Mouse (Mus musculus) CD4-positive helper T cell, adult 2 months (primary cell): ENCODE results near the gene Evi5l.
A peak's percentile ranks its signal among the peaks of the same experiment; 100 is the strongest.

Experiments
- DNase-seq: peaks from one replicate; pipeline ENCODE4 v3.0.0-alpha.2; 2012; ENCODE audit warnings: low read depth, missing footprints, low spot score

Evi5l gene

DNA sequence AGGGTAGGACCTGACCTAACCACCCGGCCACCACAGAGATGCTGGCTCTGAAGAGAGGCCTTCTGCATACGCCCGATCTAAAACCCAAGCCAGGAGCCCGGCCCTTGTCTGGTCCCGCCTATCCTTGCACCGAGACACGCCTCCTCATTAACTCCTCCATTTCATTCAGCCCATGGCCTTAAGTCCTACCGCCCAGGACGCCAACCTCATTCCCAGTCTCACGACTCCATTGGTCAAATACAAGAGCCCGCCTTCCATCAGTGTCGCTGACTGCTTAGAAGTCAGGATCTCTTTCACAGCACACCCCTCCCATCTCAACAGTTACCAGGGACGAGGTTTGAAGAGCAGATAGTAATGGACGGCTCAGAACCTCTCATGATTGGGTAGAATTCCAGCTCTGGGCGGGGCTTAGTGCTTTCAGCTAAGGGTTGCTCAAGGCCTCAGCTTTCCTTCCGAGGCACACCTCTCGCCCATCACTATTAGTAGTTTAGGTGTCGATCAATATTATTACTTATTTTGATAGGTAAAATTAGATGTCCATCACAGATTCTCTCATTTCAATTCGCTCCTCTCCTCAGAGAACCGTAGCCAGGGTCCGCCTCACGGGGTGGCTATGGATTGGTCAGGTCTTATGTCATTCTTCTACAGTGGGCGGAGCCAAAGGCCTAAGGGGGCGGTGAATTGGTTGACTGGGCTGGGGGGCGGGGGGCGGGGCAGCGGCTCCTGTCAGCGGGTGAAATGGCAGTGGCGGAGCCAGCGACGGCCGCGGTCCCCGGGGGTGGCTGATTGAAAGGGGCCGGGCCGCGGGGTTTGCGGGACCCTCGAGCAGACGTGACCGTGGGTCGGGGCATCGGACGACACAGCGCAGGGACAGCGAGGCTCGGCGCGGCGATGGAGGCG lies at the start of gene Evi5l:
Gene Evi5l, plus strand, starts transcription at position 716 of the 900 bp plus-strand sequence.
- DNase-seq: peak; percentile 99

DNA sequence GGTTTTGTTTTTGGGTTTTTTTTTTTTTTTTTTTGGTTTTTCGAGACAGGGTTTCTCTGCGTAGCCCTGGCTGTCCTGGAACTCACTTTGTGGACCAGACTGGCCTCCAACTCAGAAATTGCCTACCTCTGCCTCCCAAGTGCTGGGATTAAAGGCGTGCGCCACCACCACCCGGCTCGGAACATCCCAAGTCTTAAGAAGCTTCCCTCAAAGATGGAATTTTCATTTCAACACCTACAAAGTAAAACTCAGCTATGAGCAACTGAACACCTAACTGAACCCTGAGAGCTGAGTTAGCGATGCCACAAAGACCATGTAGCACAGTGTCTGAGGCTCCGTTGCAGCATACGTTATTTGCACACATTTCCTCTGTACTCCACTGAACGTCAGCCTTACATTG lies 32.6 kb upstream of the Evi5l start, which contains the start of gene Cd209g:
Gene Cd209g, plus strand, starts transcription at position 301 of the 400 bp plus-strand sequence.
- no peak for DNase-seq

DNA sequence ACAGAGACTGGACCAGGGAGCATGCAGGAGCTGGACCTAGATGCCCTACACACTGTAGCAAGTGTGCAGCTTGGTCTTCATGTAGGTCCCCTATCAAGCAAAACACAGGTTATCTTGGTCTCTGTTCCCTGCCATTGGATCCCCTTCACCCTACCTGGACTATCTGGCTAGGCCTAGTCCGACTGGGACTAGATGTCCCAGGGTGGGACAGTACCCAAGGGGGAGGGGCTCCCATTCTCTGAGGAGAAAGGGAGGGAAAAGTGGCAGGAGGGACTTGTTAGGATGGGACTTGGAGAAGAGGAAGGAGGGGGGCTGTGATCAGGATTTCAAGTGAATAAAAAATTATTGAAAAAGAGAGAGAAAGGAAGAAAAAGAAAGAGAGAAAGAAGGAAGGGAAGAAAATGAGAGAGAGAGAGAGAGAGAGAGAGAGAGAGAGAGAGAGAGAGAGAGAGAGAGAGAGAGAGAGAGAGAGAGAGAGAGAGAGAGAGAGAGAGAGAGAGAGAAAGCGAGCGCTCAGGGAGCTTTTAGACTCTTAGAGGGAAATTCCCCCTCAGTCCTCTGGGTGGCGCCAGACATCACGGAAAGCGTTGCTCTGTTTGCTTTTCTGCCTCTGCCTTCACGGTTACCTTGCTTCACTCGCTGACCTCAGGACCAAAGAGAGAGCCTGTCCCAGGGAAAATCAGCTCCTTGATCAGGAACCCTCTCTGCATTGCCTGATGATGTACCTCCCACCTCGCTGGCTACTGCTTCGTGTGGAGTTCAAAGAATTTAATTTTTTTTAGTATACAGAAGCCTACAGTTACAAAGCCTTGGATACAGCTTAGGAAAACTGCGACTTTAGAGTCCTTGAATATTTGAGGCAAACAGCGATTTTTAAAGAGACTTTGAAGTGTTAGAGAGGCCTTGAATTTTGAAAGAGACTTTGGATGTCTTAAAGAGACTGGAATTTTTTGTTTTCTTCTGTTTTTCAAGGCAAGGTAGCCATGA lies 26.4 kb upstream of the Evi5l start:
- DNase-seq: peak; percentile 69

DNA sequence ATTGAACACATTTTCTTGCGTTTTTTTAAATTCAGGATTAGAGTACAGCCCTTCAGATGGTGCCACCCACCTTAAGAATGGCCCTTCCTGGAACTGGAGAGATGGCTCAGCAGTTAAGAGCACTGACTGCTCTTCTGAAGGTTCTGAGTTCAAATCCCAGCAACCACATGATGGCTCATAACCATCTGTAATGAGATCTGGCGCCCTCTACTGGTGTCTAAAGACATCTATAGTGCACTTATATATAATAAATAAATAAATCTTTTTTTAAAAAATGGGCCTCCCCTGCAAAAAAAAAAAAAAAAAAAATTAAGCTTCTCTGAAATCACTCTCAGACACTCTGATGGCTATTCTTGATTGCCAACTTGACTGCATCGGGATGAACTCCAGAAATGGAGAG lies 24.6 kb upstream of the Evi5l start:
- peak; percentile 13 for DNase-seq

DNA sequence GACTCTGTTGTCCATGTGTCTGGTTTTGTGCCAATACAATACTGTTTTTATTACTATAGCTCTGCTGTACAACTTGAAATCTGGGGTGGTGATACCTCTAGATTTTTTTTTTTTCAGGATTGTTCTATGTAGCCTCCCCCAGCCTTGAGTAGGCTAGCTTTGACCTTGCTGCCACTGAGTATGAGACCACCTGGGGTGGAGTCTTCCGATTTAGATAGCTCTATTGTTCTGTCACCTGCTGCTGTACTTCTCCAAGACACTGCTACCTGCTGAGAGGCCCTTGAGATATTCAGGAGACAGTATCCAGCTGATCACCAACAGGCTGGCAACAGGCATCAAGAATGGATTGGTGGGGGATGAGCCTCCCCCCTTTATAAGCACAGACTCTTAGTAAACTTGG lies 19.1 kb upstream of the Evi5l start:
- no peak for DNase-seq

DNA sequence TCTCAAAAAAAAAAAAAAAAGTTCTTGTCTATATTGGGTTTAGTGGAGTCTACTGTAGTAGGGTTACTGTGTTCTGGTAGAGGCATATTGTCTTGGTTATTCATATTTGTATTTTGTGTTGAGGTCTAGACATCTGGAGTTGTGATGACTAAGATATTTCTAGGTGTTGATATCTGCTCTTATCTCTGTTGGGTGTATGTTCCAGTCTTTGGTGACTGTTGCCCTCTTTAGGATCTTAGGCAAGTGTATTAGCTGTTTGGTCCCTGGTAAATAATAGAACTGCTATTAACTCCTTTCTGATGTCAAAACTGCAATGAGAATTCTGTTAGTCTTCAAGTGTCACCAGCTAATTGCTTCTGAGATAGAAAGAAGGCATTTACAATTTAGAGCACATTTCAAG lies 11.5 kb upstream of the Evi5l start:
- DNase-seq: no peak

DNA sequence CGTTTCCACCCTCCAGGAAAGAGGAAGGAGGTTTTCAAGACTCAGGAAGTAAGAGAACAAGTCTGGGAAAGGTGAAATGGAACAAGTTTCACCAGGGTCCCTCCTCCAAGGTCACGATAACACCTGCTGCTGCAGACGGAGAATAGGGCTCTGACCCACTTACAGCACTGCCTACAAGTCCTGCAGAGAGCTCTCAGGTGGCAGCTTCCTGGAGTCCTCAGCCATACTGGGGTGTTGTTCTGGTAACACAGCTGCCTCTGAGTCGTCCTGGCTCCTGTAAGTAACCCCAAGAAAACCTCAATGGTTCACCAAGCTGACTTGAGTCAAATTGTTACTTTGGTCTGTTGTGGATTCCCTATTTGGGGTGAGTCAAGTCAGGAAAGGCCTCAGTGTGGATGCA lies 3.6 kb upstream of the Evi5l start:
- DNase-seq: no peak

DNA sequence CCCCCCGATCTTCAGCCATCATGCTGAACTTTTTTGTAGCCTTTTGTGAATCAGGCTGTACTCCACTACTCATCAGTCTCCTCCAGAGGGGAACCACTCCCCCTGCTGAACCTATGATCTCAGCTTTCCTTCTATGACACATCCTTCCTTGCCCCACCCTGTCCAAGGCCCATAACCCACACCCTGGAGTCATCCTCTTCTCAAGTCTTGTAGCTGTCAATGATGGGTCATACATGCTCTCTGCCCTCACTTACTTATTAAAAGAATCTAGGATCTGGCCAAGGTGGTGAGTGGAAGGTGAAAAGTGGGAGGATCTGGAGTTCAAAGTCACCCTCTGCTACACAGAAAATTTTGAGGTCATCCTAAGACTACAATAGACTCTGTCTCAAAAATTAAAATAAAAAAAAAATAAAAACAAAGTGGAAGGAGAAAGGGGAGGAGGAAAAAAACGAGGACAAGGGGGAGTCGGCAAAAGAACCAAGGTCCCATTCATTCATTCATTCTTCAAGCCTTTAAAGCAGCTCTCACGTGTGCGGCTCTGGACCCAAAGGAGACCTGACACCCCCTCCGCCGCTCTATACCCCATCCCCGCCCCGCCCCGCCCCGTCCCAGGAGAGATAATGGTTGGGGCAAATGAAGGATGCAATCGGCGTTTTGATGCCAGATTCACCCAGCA lies 1.1 kb upstream of the Evi5l start:
- DNase-seq: peak; percentile 39

DNA sequence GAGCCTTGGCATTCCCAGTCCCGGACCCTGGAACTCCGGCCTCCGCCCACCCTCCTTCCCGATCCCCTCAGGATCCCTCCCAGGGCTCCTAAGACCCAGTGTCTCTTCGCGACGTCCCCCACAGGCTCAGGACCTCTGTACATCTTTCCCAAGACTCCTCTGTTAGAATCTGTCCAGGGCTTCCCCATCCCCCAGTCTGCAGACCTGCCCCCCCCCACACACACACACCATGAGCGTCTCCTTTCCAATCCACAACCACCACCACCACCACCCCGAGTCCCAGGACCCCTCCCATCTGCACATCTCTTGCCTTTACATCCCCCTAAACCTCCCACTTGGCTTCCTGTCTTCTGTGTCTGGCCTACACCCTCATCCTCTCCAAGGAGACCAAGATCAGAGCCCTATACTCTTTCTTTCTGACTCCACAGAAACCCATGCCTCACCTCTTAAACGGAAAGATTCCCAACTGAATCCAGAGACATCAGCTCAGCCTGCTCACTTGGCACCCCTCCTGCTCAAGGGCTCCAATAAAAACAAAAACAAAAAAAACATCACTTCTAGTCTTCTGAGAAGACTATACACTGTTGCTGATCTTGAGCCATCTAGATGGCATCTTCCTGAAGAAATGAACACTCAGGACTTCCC lies 636 bp downstream of the Evi5l start:
- peak; percentile 16 for DNase-seq

DNA sequence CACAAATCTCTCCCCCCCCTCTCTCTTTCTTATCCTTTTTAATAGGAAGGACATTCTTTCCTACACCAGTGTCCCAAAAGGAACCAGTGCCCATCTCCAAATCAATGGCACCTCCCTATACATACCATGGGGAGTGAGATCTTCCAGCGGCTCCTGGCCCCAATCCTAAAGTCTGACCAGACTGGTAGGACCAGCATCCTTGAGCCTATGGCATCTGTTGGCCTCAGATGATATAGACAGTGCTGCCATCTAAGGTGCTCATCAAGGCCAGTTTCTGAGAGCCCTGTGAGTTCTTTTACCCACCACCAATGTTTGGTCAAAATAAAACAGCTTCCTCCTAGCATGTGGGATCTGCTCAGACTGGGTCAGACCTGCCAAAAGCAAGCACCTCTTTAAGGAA lies 1.6 kb downstream of the Evi5l start:
- no peak for DNase-seq

DNA sequence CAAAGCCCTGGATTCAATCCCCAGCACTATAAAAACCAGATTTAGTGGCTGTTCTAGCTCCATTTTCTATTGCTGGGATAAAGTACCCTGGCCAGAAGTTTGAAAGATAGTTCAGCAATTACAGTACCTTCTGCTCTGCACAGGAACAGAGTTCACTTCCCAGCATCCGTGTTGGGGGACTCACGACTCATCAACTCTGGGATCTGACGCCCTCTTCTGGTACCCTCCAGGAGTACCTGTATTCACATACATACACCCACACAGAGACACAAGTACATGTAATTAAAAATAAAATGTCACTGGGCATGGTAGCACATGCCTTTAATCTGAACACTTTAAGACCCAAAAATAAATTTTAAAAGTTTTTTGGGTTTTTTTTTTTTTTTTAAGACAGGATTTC lies 6.1 kb downstream of the Evi5l start:
- DNase-seq: no peak

DNA sequence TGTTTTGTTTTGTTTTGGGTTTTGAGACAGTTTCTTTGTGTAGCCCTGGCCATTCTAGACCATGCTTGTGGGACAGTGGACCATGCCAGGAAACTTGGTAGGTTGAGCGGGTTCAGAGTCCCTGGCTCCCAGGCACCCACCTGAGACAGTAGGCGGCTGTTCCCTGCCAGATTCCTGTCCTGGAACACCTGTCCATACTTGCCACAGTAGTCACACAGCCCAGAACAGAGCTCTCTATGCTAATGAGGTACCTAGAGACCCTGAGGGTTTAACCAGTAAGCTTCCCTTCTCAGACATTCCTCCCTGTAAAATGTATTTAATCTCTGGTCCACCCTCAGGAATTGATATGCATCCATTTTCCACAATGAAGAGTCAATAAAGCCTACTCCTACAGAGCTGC lies 7.7 kb downstream of the Evi5l start:
- DNase-seq: no peak

DNA sequence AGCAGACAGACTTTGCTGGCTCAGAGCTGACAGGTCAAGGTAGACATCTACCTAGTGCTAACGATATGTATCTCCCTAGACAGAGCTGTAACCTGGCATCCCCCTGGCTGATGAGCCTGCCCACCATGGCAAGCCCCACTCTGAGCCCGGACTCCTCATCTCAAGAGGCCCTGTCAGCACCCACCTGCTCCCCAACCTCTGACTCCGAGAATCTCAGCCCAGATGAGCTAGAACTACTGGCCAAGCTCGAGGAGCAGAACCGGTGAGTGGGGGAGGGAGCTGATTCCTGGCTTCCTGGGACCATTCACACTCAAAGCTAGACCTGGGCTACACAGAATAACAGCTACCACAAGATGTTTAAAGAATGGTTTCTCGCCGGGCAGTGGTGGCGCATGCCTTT lies 17.0 kb downstream of the Evi5l start:
- DNase-seq: no peak

DNA sequence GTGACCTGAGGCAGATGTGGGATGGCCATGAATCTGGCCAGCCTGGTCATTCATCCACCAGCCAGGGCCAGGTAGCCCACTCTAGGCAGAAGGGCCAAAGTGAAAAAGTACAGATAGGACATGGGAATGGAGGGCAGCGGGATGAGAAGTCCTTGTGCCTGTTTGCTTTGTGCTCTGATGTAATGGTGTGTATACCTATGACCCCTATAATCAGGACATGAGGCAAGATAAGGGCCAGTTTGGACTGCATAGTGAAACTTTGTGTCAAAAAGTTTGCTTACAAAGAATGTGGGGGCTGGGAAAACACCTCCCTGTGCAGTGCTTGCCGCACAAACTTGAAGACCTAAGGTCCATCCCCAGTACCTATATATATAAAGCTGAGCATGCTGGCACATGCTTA lies 19.8 kb downstream of the Evi5l start:
- no peak for DNase-seq

DNA sequence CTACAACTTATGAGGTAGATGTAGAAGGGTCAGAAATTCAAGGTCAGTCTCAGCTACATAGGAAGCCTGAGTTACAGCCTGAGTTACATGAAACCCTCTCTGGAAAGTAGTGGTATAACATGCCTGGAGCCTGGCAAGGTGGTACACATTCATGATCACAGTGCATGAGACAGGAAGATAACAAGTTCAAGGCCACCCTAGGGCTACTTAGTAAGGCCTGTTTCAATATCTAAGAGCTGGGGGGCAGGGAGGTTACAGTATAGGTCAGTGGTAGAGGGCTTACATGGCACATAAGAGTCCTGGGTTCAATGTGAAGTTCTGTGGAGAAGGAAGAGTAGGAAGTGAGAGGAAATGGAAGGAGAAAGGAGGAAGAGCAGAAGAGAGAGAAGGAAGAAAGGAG lies 22.2 kb downstream of the Evi5l start:
- no peak for DNase-seq

DNA sequence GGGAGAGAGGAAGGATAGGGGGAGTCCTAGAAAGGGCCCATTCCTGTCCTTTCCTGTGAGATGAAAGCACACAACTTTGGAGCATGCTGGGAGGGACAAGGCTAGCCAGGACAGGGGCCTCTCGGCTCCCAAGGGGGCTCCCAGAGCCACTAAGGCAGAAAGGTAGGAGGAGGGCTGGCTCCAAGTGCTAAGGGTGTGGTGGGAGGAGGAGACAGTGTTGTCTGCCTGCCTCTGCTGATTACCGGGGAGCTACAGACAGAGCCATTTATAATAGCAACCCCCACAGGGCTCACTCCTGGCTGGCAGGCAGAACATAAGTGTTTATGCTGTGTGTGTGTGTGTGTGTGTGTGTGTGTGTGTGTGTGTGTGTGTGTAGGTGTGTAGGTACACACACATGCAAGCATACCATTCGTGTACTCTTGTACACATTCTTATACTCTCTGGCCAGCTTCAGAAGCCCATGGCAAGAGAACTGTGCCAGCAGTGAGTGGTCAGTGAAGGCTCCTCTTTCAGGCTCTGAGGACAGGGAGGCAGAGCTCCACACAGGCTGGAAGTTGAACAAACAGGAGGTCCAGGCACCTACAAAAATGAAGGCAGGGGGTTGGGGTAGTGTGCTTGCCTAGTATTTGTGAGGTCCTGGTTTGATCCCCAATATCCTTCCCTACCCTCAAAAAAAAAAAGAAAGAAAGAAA lies 22.8 kb downstream of the Evi5l start:
- no peak for DNase-seq

DNA sequence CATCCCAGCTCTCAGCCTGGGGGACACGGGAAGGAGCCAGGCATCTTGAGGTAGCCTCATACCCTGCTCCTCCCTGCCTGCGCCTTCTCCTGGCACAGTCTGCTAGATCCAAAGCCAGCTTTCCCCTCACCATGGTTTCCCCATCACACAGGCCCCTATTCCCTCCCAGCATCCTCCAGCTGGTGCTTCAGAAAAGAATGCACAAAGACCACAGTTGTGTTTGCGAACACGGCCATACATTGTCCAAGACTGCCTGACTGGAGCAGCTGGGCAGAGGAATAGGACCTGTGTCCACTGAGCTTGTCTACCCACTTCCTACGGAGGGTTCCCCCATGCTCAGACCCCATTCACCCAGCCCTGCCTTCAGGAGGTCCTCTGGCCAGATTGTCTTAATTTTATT lies 25.9 kb downstream of the Evi5l start:
- DNase-seq: no peak

DNA sequence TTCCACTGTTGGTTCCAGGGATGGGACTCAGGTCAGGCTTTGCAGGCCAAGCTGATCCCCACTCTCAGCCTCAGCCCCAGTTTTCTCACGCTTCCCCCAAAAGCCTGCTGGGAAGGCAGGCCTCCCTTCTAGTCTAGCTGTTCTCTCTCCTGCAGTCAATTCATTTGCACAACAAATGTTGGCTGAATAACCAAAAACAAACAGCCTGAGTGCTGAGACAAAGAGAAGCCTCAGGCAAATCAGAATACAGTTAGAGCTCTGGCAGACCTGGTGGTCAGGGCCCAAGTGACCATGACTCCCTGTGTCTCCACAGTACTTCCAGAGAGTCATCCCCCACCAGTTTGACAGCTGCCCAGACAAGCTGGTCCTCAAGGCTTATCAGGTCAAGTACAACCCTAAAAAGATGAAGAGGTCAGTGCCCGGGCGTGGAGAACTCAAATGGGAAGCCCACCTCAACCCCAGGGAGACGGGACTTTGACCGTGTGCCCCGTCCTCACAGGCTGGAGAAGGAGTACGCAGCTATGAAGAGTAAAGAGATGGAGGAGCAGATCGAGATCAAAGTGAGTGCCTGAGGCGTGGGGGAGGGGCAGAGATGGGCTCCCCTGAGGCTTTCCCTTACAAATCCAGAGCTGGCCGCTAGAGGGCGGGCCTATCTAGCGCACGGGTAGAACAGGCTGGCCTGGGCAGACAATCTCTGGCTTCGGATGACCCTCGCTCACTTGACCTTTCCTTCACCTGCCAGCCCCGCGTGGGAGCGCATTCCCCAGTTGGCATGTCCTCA lies 26.6 kb downstream of the Evi5l start:
- peak; percentile 76 for DNase-seq

DNA sequence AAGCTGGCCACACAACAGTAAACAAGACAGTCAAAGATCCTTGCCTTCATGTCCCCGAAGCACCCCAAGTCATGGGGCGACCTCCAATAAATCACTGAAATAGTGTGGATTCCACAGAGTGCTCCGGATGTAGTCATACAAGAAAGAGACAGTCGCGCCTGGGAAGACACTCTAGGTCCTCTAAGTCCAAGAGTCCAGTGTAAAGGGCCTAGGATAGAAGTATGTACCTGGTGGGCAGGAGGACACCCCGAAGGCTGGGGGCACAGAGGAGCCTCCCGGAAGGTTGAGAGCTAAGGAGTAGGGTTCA lies 27.2 kb downstream of the Evi5l start:
- no peak for DNase-seq

DNA sequence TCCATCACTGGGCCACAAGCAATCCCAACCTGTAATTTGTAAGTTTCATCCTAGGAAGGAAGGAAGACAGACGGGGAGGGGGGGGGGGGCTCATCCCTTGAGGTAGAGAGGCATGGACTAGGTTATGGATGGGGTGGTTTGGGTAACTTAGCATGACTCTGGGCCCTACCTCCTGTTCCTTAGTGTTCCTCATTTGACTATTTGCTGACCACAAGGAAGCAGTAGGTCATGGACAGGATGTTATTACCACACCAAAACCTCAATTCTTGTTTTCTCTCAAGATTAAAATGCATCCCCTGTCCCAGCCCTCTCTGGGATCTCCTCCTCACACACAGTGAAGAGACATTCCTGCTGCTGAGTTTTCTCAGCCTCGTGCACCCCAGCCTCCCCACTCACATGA lies 35.0 kb downstream of the Evi5l start:
- DNase-seq: no peak
